Mouse (Mus musculus) liver, embryonic 18 days (tissue): ENCODE measurements around the gene Tmem242. TPM values are rescaled to one million over a fixed set of nuclear protein-coding genes. Genes with fewer than 3 reads are reported as not detected.

Source experiments
- polyA plus RNA-seq: library from polyadenylated mRNA; depleted of rRNA; stranded (reverse); fragments of >200 nt; gene quantifications from 2 replicates; pipeline ENCODE4 v1.2.3, GENCODE M21; 2012; rRNA removed

Gene Tmem242
- polyA plus RNA-seq = 13.1 and 14.8 TPM in 2 replicates

GRCm38 (mm10) chr17:5440159-5440971 lies at the start of gene Tmem242:
TSS of gene Tmem242 (minus strand) at chr17:5440259.

DNA sequence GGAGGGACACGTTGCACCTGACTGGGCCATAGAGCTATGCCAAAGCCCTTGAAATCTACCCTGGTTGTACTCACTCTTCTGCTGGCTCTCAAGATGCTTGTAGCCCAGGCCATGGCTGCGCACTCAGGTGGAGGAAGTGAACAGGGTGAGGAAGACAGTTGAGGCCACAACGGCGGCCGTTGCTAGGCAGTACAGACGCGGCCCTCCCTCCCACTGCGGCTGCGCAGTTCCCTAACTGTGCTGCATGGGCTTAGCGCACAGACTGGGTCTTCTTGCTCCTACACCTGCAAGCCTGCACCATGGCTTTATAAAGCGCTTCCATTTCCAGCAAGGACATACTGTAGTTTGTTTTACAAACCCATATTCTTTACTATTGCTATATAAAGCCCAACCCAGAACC lies 21.5 kb downstream of the Tmem242 start, which contains the start of gene Ldhal6b:
Gene Ldhal6b (minus strand): TSS at position 223 of the 400 bp plus-strand sequence.

Other genes with a start within 250 kb of the Tmem242 start
- 0.13 and 0.16 TPM in 2 replicates for gene Ldhal6b, start 21.5 kb downstream of the Tmem242 start, polyA plus RNA-seq
- 1.4 and 1.6 TPM in 2 replicates for gene Zdhhc14, start 52.3 kb upstream of the Tmem242 start, polyA plus RNA-seq